Mouse (Mus musculus): Measurements from ENCODE around the gene Slc12a9.

- TF ChIP-seq ZC3H11A (IDR thresholded peaks at IDR 0.05; ENCODE audit: borderline replicate concordance, low read depth, low read length) (no peak), HCFC1 (IDR thresholded peaks at IDR 0.05; ENCODE audit: borderline replicate concordance, insufficient read depth, low read length) (no peak), MAFK (IDR thresholded peaks at IDR 0.05; ENCODE audit: insufficient read depth, low read depth, low read length) (no peak), CHD2 (IDR thresholded peaks at IDR 0.05; ENCODE audit: low read depth, low read length) (no peak), ZNF384 (IDR thresholded peaks at IDR 0.05; ENCODE audit: low read depth, low read length) (no peak)
These were observed 20.7 kb upstream of the Slc12a9 start for GRCm38 (mm10) chr5:137354091-137354490.

Measured in ES-E14 (cell line).